Mouse (Mus musculus) thymus, postnatal 10 days (tissue): ENCODE results near the gene 4930579F01Rik.
"Not testable (repeated sequence)": the region's sequence is repeated elsewhere in the genome, so short reads cannot be mapped to it uniquely, and the experiment has no call there.

Experiments used
- DNase-seq, 2 experiments: peaks; one replicate each; pipeline ENCODE4 v3.0.0; 2021; ENCODE audit warnings: low spot score in 2 of 2

Gene 4930579F01Rik

DNA sequence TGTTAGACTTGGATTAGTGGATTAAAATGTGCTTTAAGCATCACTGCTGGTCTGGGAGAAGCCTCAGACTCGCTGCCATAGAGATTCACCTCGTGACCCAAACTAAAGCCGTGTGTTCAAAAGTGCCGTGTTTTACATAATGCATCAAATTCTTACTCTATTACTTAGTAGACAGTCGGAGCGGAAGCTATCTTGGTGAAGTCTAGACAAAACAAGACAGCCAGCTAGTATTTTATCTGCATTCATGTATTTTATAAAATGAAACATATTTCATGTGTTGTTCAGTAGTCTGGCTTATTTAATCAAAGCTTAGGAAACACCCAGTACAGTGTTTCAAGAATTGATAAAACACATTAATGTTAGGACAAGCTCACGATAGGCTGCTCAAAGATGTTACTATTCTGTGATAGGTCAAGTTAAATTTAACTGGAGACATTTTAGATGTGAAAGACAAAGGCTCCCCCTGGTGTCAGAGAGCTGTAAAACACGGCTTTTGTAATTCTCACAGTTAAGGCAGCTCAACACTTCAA, 48.9 kb downstream of the 4930579F01Rik start, which contains the start of gene Mttp:
Gene Mttp (minus strand): TSS at position 327 of the 530 bp plus-strand sequence.
- peak; percentile 72 to 85 for DNase-seq

DNA sequence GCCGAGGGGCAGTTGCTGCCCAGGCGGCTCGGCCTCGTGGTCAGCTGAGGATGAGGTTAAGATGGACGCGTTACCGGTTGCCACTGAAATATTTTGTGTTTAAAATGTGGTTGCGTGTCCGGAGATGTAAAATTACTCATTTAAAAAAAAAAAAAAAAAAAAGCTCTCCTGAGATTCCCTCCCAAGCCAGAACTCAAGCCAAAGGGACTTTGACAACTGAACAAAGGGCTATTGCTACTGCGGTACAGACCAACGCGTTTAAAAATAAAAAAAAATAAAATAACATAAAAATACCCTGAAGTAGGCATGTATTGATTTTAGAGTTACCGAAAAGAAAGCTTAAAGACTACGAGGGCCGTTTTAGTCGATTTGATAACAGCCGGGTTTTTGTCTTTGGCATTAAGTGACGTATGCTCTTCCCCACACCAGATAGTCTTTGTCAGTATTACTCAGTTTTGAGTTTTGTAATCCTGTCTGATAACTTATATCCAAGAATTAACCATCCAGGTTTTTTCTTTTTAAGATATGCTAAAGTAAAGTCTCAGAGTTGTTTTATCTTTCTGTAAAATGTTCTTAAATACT, 49.5 kb downstream of the 4930579F01Rik start:
- no peak for DNase-seq

DNA sequence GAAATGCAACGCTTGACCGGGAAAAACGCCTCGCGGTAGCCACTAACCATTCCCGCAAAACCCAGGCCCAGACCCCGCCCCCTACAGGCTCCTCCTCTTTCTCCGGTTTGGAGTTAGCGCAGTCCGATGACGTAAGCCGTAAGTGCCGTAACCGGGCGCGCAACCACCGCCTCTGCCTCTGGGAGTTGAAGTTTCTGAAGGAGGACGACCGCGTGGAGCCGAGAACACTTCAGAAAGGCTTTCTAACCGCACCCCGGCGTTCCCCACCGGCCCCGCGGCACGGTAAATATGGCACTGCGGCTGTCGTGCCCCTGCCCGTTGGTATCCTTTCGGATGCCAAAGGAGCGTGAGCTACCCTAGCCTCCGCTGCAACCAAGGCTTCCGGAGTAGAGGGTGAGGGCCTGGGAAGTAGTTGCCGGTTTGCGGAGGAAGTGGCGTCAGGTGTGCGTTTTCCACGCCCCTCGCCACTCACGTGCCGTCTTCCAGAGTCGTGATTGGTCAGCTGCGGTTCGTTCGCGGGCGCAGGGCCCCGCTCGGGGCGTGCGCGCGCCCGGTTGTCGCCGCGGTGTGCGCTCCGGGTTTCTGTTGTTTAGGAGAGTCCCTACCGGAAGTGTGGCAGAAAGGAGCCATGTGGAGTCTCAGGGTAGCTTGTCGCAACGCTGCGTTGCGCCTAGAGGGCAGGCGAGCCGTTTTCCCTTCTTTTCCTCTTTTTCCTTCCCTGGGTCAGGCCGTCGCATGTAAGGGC, 50.1 kb downstream of the 4930579F01Rik start, which contains the start of gene Trmt10a:
Gene Trmt10a (plus strand): TSS at position 134 of the 745 bp plus-strand sequence.
- DNase-seq, result peak; percentile 96

DNA sequence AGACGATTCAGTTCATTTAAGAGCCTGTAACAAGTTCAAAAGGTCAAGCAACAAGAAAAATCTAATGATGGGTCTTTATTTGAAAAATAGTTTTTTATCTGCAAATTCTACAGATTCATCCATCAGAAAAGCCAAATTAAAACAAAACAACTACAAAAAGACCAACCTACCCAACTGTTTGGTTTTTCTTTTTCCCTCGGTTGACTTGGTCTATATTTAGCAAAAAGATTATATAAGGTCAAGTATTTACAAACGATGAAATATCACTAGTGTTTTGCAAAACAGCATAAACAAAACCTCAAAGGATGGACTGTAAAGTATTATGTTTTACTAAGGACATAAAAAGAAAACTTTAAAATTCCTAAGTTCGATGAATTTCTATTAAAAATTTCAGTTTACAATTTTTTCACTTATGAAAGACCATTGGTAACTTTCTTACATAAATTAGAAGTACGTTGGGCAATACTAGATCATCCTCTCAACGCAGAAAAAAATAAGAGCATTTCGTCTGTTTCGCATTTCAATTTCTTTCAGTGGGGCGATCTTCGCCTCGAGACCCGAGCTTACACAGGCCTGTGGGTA, 50.8 kb downstream of the 4930579F01Rik start:
- no peak for DNase-seq

DNA sequence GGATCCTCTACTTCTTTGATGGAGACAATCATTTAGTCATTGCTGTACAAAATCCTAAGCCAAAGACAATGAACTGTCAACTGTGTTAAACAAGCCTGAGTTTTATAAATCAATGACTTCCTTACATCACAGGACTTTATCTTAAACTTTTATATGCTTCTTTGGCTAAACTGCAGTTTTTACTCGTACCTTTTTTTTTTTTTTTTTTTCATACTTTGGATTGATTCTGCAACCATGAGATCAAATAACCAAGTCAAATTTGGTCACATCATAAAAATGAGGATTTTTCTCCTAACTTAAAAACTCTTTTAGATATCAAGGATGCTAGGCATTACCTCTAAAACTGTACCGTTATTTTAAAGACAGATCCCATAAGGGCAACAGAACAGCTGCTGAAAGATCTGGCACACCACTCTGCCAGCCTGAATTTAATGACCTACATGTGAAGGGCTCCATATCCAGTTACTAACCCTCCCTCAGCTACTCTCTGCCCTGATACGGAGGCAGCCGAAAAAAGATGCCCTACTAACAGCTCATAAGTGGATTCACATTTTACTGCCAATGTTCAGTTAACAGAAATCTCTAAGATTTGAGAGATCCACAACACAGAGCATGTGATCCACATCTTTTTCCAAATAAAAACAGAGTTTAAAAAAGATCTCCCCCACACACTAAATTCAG, 51.4 kb downstream of the 4930579F01Rik start:
- DNase-seq, result no peak

DNA sequence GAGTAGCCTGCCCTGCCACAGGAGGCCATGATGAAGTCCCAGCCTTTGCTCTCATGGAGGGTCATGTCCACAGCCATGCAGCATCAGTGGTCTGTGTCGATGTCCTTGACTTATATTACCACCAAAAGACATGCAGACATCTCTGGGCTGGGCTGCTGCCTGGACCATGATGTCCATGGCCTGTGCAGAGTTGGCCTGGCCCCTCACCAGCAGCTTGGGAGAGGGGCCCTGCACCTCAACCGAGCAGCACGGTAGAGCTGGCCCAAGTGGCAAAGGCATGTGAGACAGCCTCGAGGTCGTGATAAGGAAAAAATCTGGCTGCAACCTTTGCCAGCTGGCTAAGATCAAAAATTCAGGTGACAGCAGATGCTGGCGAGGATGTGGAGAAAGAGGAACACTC, 54.0 kb downstream of the 4930579F01Rik start:
- no peak for DNase-seq

DNA sequence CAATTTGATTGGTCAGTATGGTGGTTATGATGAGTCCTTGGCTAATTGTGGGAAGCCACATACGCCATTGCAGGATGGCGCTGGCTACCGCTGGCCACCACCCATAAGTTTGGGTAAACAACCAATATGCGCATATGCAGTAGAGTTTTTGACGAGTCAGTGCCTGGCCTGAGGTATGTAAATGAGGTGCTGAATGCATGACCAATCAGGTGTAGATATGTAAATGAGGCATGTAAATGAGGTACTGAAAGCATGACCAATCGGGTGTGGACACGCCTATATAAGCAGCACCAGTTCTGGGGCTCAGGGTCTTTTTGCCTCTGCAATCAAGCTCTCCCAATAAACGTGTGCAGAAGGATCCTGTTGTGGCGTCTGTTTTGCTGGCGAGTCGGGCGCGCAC, 55.5 kb downstream of the 4930579F01Rik start:
- DNase-seq, result not testable (repeated sequence)

DNA sequence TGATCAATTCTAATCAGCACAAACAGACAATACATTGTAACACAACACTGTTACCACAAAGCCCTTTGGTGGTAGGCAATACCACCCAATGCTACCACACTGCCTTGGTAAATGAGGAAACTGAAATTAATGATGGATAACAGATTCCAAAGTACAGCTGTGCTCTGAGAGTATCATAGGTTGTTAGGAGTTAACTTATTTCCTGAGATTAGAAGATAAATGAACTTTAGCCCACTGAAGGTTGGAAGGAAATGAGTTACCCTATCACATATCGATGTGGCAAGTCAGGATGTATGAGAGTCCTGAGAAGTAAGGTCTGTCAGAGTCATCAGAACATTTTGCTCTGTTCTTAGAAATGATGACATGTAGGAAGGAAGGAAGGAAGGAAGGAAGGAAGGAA, 59.1 kb downstream of the 4930579F01Rik start:
- DNase-seq, result no peak

DNA sequence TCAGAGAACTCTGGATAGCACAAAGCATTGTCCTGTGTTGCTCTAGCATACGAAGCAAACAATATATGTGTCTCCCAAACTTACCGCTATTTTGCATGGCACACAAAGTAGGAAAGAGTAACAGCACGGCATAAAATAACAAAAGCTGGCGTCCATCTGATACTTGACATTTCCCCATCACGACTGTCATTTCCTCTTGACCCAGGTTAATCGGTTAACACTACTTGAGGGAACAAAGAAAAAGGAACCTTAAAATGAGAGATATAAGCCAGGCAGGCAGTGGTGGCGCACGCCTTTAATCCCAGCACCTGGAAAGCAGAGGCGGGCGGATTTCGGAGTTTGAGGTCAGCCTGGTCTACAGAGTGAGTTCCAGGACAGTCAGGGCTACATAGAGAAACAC, 59.7 kb downstream of the 4930579F01Rik start:
- DNase-seq, result no peak

DNA sequence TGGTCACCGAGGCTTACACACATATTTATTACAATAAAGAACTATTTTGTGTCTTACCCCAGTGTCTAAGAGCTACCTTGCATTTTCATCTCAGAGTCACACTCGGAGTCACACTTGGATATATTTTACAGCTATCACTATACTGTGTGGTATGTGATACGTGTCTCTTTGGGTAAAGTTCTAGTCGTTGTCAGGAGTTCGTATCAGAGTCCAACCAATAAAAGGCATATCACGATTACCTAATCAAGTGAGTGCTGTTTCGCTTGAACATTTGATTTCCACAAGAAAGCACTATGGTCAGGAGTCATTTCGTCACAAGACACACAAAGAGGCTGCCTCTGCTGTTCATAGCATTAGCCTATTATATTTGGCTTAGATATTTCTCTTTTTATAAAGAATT, 60.2 kb downstream of the 4930579F01Rik start:
- DNase-seq, result no peak

DNA sequence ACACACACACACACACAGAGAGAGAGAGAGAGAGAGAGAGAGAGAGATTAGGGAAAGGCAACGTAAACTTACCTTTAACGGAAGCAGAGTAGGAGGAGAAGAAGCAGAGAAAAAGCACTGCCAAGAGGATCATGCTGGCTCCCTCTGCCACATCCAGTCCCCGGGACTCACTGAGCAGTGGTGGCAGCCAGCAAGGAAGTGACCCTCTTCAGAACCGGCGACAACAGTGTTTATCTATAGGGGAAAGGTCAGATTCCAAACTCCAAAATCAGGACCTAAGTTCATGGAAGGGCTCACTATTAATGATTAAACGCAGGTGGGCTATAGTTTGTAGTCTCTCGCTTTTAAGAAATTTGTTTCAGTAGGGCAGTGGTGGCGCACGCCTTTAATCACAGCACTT, 62.5 kb downstream of the 4930579F01Rik start:
- no peak for DNase-seq

DNA sequence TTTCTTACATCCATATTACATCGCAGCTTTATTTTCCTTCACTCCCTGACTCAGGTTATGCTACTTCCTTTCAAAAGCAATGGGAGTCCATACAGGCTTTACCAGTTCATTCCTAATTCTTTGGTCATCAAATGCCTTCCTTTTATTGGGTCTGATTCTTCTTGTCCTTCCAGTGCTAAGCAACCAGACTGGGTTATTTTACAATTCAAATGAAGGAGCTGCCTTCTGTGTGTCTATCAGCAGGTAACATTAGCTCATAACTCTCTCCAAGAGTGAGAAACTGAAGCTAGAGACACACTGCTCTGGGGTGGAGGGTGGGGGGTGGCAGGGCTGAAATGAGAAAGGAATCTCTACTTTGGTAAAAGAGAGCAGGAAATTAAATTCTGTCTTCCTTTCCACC, 62.9 kb downstream of the 4930579F01Rik start:
- DNase-seq, result no peak

DNA sequence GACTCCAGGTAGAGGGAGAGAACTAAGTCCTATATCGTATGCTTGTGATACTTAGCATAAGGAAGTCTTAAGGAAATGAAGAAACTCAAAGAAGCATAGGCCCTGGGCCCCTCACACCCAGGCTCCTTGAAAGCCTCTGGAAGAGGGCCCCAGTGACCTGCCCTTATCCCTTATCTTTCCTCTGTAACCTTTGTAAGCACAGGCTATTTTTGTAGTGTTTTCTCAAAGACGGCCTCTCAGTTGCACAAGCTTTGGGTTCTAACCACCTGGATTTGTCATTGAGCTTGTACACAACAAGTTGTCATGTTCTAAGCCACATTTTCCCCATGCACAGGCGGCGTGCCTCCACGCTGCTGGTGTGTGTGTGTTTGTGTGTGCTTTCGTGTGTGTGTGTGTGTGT, 64.5 kb downstream of the 4930579F01Rik start:
- no peak for DNase-seq

DNA sequence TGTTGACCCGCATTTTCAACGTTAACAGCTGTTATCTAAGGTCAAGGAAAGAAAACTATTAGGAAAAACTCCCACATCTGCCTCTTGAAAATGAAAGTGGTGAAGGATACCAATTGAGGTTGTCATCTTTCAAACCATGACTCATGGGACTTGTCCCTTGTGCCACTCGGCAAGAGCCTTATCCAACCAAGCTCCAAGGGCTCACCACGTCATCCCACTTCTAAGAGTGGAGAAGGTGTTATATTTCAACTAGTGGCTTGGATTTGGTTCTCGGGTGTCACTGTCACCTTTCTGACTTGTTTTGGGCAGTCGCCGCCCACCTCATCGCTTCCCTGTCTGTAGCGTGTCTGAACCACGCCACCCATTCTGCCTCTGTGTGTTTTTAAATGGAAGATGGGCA, 69.8 kb downstream of the 4930579F01Rik start:
- no peak for DNase-seq

DNA sequence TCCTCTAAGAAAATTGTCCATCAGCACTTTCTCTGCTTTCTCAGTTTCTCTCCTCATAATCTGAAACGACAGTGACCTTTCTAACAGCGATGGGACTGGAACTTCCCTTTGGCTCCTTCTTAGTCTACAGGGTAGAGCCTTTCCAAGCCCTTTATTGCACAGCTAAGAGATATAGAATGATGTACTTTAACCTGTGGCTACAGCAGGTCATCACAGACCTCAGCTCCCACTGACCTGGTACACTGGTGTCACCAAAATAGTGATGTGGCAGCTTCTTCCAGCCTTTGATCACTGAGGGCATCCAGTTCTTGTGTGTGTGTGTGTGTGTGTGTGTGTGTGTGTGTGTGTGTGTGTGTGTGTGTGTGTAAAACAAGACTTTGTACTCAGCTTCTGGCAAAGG, 72.2 kb downstream of the 4930579F01Rik start:
- no peak for DNase-seq

DNA sequence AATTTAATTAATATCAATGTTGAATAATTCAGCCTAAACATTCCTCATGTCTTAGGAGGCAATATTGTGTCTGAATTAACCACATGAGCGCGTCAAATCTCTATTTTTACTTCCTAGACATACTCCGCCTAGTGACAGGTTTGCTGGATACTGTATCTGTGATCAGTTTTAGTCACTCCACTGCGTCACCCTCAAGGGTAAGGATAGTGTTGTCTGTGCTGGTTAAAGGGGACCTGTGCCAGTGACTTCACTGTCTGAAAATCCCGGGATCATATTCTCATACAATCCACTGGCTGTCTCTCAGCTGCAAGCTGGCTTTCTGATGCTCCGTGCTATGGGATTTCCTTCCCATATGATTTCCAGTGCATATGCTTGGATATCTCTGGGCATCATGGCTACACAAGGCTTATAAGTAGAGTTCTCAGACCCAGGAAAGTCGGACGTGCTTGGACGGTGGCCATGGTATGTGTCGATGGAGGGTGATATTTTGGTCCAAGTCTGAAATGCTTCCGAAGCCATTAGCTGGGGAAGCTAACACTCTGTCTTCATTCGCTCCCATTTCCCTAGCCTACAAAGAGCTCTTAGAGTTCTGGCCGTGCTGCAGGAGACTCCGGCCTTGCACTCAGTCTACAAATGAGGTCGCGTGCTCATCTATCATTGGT, 74.0 kb downstream of the 4930579F01Rik start:
- no peak for DNase-seq

DNA sequence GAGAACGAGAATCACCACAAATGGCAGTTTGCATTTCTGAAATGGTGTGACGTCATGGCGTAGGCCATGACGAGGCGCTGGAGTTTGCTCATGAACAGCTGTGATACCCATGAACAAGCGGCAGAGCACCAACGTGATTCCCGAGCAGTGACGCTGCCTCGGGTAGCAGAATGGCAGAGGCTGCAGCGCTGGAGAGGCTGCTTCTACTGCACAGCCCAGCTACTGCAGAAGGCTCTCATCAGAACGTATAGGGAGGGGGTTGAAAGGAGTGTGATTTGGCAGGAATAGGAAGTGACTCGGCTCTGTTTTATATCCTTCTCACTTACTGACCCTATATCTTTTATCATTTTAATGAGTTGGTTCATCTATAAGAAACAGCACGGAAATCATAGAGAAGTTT, 74.8 kb downstream of the 4930579F01Rik start:
- no peak for DNase-seq

DNA sequence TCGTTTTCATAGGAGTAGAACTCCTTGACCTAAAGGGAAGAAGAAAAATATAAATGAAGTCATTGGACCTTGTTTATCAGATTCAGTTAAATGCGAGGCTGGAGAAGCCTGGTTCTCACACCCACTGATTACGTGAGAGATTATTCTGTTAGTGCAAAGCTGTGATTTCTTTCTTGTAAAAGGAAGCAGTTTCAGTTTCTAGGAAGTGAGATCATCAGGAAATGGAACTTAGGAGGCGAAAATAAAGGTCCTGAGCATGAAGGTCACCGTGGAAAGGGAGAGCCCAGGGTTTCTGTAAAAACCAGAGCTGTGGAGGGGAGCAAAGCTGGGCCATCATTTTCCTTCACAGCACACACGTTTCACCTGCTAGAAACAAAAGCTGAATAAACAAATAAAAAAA, 75.2 kb downstream of the 4930579F01Rik start:
- no peak for DNase-seq

DNA sequence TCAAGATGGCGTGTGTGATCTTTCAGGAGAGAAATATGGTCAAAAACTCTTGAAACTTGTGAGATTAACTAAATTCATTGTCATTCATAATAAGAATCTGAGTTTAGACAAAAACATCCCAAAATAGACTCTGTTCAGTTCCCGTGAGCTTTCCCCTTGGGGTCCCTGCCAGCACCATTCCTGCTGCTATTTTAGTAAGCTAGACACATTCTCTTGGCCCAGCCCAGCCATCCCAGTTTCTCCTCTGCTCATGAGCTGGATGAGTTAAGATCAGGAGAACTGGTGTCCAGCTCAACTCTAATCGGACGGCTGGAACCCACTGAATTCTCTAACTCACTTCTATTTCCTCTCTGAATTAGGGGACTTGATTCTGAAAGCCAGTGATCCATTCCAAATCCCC, 76.8 kb downstream of the 4930579F01Rik start:
- DNase-seq, result no peak

DNA sequence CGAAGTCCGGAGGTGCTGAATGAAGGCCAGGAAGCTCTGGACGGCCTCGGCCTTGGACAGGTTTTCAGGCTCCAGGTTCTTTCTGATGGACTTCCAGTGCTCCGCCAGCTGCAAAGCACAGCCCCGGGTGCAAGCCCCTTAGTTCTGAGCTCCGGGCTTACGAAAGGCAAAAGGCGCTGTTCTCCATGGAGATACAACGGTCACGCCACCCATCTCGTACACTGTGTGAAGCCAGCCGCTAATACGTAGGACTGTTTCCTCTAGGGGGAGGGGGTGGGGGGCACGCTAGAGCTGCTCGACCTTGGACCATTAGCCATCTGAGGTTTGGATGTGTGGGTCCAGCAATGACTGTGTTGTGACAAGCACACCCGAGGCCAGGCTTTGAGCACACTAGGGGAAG, 79.5 kb downstream of the 4930579F01Rik start:
- DNase-seq, result no peak
